Mouse (Mus musculus) frontal cortex, postnatal 25 days (tissue): ENCODE measurements around the gene Vmn2r92.
"Not testable (repeated sequence)": the region's sequence is repeated elsewhere in the genome, so short reads cannot be mapped to it uniquely, and the experiment has no call there.

ENCODE experiments used
- DNase-seq, 2 experiments: peaks; one replicate each; pipeline ENCODE4 v3.0.0; 2022; ENCODE audit warnings: low spot score in 2 of 2

Vmn2r92 gene

DNA sequence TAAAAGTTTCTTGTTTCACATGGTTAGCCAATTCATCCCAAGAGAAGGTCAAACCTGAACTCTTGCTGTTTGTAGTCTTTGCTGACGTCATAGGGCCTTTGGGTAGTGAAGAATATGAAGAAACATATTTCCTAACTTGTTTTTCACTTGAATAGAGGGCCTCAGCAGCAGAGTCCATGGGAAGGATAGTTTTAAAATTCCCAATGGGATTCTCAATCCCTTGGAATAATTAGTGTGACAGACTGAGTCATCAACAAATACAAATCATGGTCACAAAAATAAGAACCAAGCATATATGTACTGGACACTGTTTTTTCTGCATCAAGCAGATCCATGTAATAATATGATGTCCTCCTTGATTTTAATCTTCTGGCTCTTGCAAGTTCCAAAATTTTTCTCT lies at the start of gene Vmn2r92:
Gene Vmn2r92 (plus strand): TSS at position 301 of the 400 bp plus-strand sequence.
- not testable (repeated sequence) for DNase-seq

DNA sequence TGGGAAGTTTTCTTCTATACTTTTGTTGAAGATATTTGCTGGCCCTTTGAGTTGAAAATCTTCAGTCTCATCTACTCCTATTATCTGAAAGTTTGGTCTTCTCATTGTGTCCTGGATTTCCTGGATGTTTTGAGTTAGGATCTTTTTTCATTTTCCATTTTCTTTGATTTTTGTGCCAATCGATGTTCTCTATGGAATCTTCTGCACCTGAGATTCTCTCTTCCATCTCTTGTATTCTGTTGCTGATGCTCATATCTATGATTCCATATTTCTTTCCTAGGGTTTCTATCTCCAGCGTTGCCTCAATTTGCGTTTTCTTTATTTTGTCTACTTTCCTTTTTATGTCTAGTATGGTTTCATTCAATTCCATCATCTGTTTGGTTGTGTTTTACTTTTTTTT lies 49.4 kb upstream of the Vmn2r92 start:
- DNase-seq: not testable (repeated sequence)

DNA sequence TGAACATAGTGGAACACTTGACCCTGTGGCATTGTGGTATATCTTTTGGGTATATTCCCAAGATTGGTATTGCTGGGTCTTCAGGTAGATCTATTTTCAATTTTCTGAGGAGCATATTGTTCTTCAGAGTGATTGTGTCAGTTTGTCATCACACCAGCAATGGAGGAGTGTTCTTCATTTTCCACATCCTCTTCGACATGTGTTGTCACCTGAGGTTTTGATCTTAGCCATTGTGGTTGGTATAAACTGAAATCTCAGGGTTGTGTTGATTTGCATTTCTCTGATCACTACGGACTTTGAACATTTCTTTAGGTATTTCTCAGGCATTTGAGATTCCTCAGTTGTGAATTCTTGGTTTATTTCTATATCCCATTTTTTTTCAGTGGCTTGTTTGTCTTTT lies 9.5 kb downstream of the Vmn2r92 start:
- not testable (repeated sequence) for DNase-seq

DNA sequence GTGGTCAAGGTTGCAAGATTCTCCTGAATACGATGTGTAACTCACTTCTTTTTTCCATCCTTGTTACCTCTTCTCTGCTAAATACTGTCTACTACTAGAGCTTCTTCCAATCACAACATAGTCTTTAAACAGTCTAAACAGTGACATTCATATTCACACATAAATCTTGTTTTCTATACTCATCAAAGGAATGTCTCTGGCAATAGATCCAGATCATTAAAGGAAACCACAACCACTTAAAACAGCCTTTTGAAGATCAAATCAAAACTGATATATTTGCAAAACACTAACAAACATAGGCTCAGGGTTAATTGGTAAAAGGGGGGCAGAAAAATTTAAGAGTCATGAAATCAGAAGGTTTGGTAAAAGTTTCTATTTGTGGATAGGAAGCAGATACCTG lies 38.0 kb downstream of the Vmn2r92 start:
- DNase-seq: no peak

DNA sequence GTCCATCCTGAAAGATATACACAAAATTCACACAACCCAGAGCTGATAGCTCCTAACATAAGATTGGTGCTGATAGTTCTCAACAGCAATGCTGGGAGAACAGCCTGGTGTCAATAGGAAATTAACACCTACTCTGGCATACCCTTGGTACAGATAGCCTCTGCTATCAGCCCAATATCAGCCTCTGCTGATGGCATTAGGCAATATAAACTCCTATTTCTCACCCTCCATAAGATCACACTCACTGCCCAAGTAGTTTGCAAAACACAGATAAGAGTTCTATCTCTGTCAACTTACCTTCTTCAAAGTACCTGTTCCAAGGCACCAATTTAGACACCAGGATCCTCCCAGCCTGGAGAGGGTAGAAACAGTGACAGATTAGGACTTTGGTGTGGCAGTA lies 69.6 kb downstream of the Vmn2r92 start:
- no peak for DNase-seq

DNA sequence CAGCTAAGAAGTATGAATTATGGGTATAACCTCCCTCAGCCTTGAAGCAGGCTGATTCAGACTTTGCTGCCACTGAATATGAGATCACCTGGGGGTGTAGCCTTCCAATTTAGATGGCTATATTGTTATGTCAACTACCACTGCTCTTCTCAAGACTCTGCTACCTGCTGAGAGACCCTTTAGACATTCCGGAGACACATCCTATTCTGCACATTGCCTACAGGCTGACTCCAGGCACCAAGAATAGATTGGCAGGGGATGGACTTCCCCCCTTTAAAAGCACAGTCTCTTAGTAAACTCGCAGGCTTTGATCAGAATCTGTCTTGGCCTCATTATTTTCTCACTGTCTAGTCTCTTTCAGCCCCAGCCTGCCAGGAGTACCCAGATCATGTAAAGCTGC lies 80.3 kb downstream of the Vmn2r92 start:
- no peak for DNase-seq

DNA sequence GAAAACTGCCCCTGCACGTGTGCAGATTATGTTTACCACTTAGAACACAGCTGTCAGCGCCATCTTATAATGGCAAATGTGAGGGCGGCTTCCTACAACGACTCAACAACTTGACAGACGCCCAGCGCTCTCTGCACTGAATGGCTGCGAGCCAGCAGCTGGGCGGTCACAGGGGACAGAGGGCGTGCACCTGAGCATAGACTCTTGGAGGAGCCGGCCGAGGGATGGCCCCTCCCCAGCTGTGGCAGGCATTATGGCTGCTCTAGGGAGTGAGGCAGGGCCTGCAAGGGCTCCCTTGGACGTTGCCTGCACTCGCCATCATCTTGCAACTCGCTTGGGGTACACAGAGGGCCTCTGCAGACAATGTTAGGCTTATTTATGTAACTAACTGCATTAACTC lies 85.2 kb downstream of the Vmn2r92 start:
- DNase-seq: no peak
